Mouse (Mus musculus) testis, adult 2 months (tissue): ENCODE results near the gene Ttc23. TPM values are rescaled to one million over a fixed set of nuclear protein-coding genes. Genes with fewer than 3 reads are reported as not detected.

Source experiments
- H3K27ac ChIP-seq: fragments of 200-500 bp; 2 replicates; pipeline ENCODE4 v1.5.1; 2012; ENCODE audit warnings: low read depth, low read length; ENCODE audit not compliant: control insufficient read depth, insufficient read depth
- H3K27me3 ChIP-seq: fragments of 200-500 bp; 2 replicates; pipeline ENCODE4 v1.6.1; 2012; ENCODE audit warnings: mild to moderate bottlenecking, low read length, moderate library complexity; ENCODE audit not compliant: control insufficient read depth, insufficient read depth
- H3K36me3 ChIP-seq: fragments of 200-500 bp; 2 replicates; pipeline ENCODE4 v1.6.1; 2012; ENCODE audit warnings: mild to moderate bottlenecking, low read length; ENCODE audit not compliant: control insufficient read depth, insufficient read depth
- H3K4me1 ChIP-seq: fragments of 200-500 bp; 2 replicates; pipeline ENCODE4 v1.6.1; 2012; ENCODE audit warnings: low read length; ENCODE audit not compliant: control insufficient read depth, insufficient read depth
- H3K4me3 ChIP-seq: fragments of 200-500 bp; 2 replicates; pipeline ENCODE4 v1.5.1; 2012; ENCODE audit warnings: low read depth, mild to moderate bottlenecking, low read length, moderate library complexity, mixed read lengths; ENCODE audit not compliant: control insufficient read depth
- CTCF ChIP-seq: fragments of 200-500 bp; IDR thresholded peaks from 2 replicates; pipeline ENCODE4 v1.5.1; 2012; ENCODE audit warnings: low read depth, mild to moderate bottlenecking, inconsistent platforms, low read length, moderate library complexity; ENCODE audit not compliant: control insufficient read depth, insufficient read depth, insufficient replicate concordance
- POLR2A ChIP-seq: fragments of 200-500 bp; IDR thresholded peaks from 2 replicates; pipeline ENCODE4 v1.6.1; 2012; ENCODE audit warnings: low read depth, mild to moderate bottlenecking, inconsistent platforms, low read length, moderate library complexity; ENCODE audit not compliant: control insufficient read depth
- polyA plus RNA-seq: library from polyadenylated mRNA; depleted of rRNA; stranded (reverse); fragments of >200 nt; gene quantifications from 2 replicates; pipeline ENCODE4 v1.2.3, GENCODE M21; 2012

Ttc23 gene
- polyA plus RNA-seq, 1 experiment, result 43.7 TPM

GRCm38 (mm10) chr7:67614464-67614861 is 32.7 kb upstream of the Ttc23 start:
- Histone ChIP-seq H3K4me1 (no peaks in the 10 kb centered on the region), H3K4me3 (no peak overlapping the region), H3K27me3 (no peaks in the 10 kb centered on the region), H3K27ac (no peak overlapping the region), H3K36me3 (no peaks in the 10 kb centered on the region)
- TF ChIP-seq POLR2A (no peak), CTCF (no peak)

GRCm38 (mm10) chr7:67616890-67617289 is 30.3 kb upstream of the Ttc23 start:
- Histone ChIP-seq H3K27ac (no peak overlapping the region), H3K4me1 (no peaks in the 10 kb centered on the region), H3K36me3 (no peaks in the 10 kb centered on the region), H3K4me3 (no peak overlapping the region), H3K27me3 (no peaks in the 10 kb centered on the region)
- TF ChIP-seq POLR2A (no peak), CTCF (no peak)

- no peaks in the 10 kb centered on the region for H3K4me1 ChIP-seq
- H3K27me3 ChIP-seq, result no peaks in the 10 kb centered on the region
- H3K27ac ChIP-seq, result no peak overlapping the region
- no peaks in the 10 kb centered on the region for H3K36me3 ChIP-seq
- no peak for TF ChIP-seq POLR2A
- no peak for TF ChIP-seq CTCF
- H3K4me3 ChIP-seq, result no peak overlapping the region
Measured at GRCm38 (mm10) chr7:67617646-67618045, 29.6 kb upstream of the Ttc23 start.

- Histone ChIP-seq H3K27me3 (no peaks in the 10 kb centered on the region), H3K27ac (no peak overlapping the region), H3K36me3 (no peaks in the 10 kb centered on the region), H3K4me3 (no peak overlapping the region), H3K4me1 (no peaks in the 10 kb centered on the region)
- TF ChIP-seq POLR2A, result no peak
- TF ChIP-seq CTCF, result no peak
Measured at GRCm38 (mm10) chr7:67618316-67618715, 28.9 kb upstream of the Ttc23 start.

GRCm38 (mm10) chr7:67619836-67620235 is 27.4 kb upstream of the Ttc23 start:
- TF ChIP-seq POLR2A (no peak), CTCF (no peak)

GRCm38 (mm10) chr7:67622151-67622550 is 25.1 kb upstream of the Ttc23 start:
- Histone ChIP-seq H3K4me3 (no peak overlapping the region), H3K4me1 (no peaks in the 10 kb centered on the region), H3K36me3 (no peaks in the 10 kb centered on the region; the same call in 1 of the 2 replicates), H3K27ac (no peak overlapping the region), H3K27me3 (no peaks in the 10 kb centered on the region)
- no peak for TF ChIP-seq CTCF
- TF ChIP-seq POLR2A, result no peak

More at GRCm38 (mm10) chr7:67619836-67620235, 27.4 kb upstream of the Ttc23 start:
- no peaks in the 10 kb centered on the region for H3K27me3 ChIP-seq
- H3K4me3 ChIP-seq, result no peak overlapping the region
- no peaks in the 10 kb centered on the region for H3K4me1 ChIP-seq
- H3K27ac ChIP-seq, result no peak overlapping the region
- no peaks in the 10 kb centered on the region for H3K36me3 ChIP-seq

- Histone ChIP-seq H3K27me3 (no peaks in the 10 kb centered on the region), H3K4me1 (no peaks in the 10 kb centered on the region), H3K27ac (no peak overlapping the region), H3K36me3 (no peaks in the 10 kb centered on the region; the same call in 1 of the 2 replicates), H3K4me3 (no peak overlapping the region)
- no peak for TF ChIP-seq POLR2A
- no peak for TF ChIP-seq CTCF
Measured at GRCm38 (mm10) chr7:67626671-67627070, 20.5 kb upstream of the Ttc23 start.

GRCm38 (mm10) chr7:67629681-67630080 is 17.5 kb upstream of the Ttc23 start:
- TF ChIP-seq CTCF, result no peak
- TF ChIP-seq POLR2A, result no peak
- Histone ChIP-seq H3K27me3 (no peaks in the 10 kb centered on the region), H3K27ac (no peak overlapping the region), H3K4me3 (no peak overlapping the region), H3K36me3 (no peaks in the 10 kb centered on the region; the same call in 1 of the 2 replicates), H3K4me1 (no peaks in the 10 kb centered on the region)
